Comparison of ENCODE assay signal across 17 mouse cellular contexts in genomic region chr4:142046496-142046895, GRCm38 (mm10). TPM values are rescaled to one million over a fixed set of nuclear protein-coding genes. Genes with fewer than 3 reads are reported as not detected.
"Had no signal": no experiment of that assay in that cellular context is flagged by ENCODE, and none has a peak within 500 bp of the region (broad histone marks: within the 10 kb centered on the region; RNA-seq: fewer than 3 reads in every experiment).

No protein-coding gene starts in this region.

- H3K27ac ChIP-seq: left cerebral cortex, adult 2 months; midbrain, embryonic 10.5 days; midbrain, embryonic 15.5 days; neural tube, embryonic 13.5 days had no signal

- H3K9ac ChIP-seq: lung, embryonic 14.5 days; midbrain, embryonic 15.5 days; neural tube, embryonic 13.5 days; stomach, embryonic 15.5 days had no signal

- DNase-seq: lung, embryonic 14.5 days; lung, postnatal 10 days; lung, postnatal 4 days; retina, postnatal 1 day; right cerebral cortex, postnatal 4 days; spleen, adult 18-20 months; thymus, postnatal 4 days had no signal

- H3K27me3 ChIP-seq: midbrain, embryonic 15.5 days; neural tube, embryonic 13.5 days; stomach, embryonic 15.5 days had no signal

- H3K9me3 ChIP-seq: limb, embryonic 10.5 days; midbrain, embryonic 10.5 days; midbrain, embryonic 15.5 days; neural tube, embryonic 13.5 days; stomach, embryonic 15.5 days had no signal

- H3K4me3 ChIP-seq: left cerebral cortex, adult 2 months; limb, embryonic 10.5 days; midbrain, embryonic 10.5 days; midbrain, embryonic 15.5 days; neural tube, embryonic 13.5 days; stomach, embryonic 15.5 days had no signal

- H3K4me1 ChIP-seq: midbrain, embryonic 15.5 days had no signal

- ATAC-seq: hindbrain, embryonic 16.5 days; inflammation-experienced regulatory T-cells, adult 6 months; midbrain, embryonic 15.5 days had no signal

- H3K4me2 ChIP-seq: liver, embryonic 11.5 days; lung, embryonic 14.5 days; midbrain, embryonic 15.5 days; neural tube, embryonic 13.5 days; stomach, embryonic 15.5 days had no signal

- H3K36me3 ChIP-seq: limb, embryonic 10.5 days; midbrain, embryonic 10.5 days; midbrain, embryonic 15.5 days; neural tube, embryonic 13.5 days; stomach, embryonic 15.5 days had no signal

RNA-seq across cellular contexts. Expression of gene Fhad1, which starts 31.6 kb away (rescaled TPM):
- polyA plus RNA-seq: liver, embryonic 16.5 days had no signal
